Mouse (Mus musculus) erythroblast, embryonic 14.5 days (primary cell): ENCODE results near the gene Slc35b2.

Source experiments
- GATA1 ChIP-seq: IDR thresholded peaks from 2 replicates; pipeline ENCODE4 v1.6.1; 2012; ENCODE audit warnings: low read length, inconsistent platforms, mixed read lengths
- TAL1 ChIP-seq: IDR thresholded peaks from 3 replicates; pipeline ENCODE4 v1.6.1; 2012; ENCODE audit warnings: low read length, inconsistent platforms, mixed read lengths

DNA sequence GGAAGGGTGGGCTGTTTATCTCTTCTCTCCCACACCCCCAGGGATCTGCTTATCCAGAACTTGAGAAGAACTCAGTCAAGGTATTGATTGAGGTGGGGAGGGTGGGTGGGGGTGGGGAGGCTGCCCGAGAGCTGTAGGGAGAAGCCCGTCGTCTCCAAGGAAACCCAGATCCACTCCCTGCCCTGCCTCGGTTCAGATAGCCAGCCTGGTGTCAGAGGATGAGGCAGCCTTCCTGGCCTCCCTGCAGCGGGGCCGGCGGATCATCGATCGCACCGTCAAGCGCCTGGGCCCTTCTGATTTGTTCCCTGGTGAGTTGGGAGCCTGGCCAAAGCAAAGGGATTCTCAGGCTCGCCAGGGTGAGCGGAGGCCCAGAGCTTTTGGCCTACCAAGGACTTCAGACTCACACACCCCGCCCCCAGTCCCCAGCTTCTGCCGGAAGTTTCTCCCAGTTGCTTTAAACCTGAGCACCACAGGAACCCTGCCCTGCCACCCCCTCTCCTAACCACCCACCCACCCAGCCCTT is 48.4 kb upstream of the Slc35b2 start:
- no peak for TF ChIP-seq GATA1
- TF ChIP-seq TAL1: no peak
